Mouse (Mus musculus) intestine, postnatal 0 days (tissue): ENCODE results near the gene Ssbp1. TPM values are rescaled to one million over a fixed set of nuclear protein-coding genes. Genes with fewer than 3 reads are reported as not detected.

Source experiments
- ATAC-seq: fragments of 200-750 bp; cut with Nextera tagmentation; 2 replicates; pipeline ENCODE4 v1.8.0; 2017; ENCODE audit warnings: mild to moderate bottlenecking, moderate TSS enrichment, moderate library complexity
- H3K27ac ChIP-seq: fragments of 300-500 bp; sonication (generic); 2 replicates; pipeline ENCODE4 v1.5.1; 2014; ENCODE audit warnings: mild to moderate bottlenecking, low read depth, low read length, moderate library complexity
- H3K27me3 ChIP-seq: fragments of 300-500 bp; sonication (generic); replicated peaks from 2 replicates; pipeline ENCODE4 v1.6.1; 2014; ENCODE audit warnings: low read length, mixed read lengths; ENCODE audit not compliant: control insufficient read depth, insufficient read depth
- H3K36me3 ChIP-seq: fragments of 300-500 bp; sonication (generic); 2 replicates; pipeline ENCODE4 v1.6.1; 2014; ENCODE audit warnings: mild to moderate bottlenecking, moderate library complexity; ENCODE audit not compliant: control insufficient read depth, insufficient read depth
- H3K4me1 ChIP-seq: fragments of 300-500 bp; sonication (generic); replicated peaks from 2 replicates; pipeline ENCODE4 v1.6.1; 2014; ENCODE audit warnings: antibody characterized with exemption, low read length, mixed read lengths; ENCODE audit not compliant: control insufficient read depth, insufficient read depth
- H3K4me2 ChIP-seq: fragments of 300-500 bp; sonication (generic); replicated peaks from 2 replicates; pipeline ENCODE4 v1.6.1; 2014; ENCODE audit warnings: low read depth, mild to moderate bottlenecking, moderate library complexity
- H3K4me3 ChIP-seq: fragments of 300-500 bp; sonication (generic); 2 replicates; pipeline ENCODE4 v1.5.1; 2014; ENCODE audit warnings: low read depth, low read length
- H3K9ac ChIP-seq: fragments of 300-500 bp; sonication (generic); 2 replicates; pipeline ENCODE4 v1.6.1; 2014; ENCODE audit warnings: mild to moderate bottlenecking, low read depth, low read length
- H3K9me3 ChIP-seq: fragments of 300-500 bp; sonication (generic); 2 replicates; pipeline ENCODE4 v1.6.1; 2016; ENCODE audit warnings: mixed run types; ENCODE audit not compliant: control insufficient read depth
- CTCF ChIP-seq: sonication (generic); IDR thresholded peaks from 2 replicates; pipeline ENCODE4 v1.5.1; 2016; ENCODE audit warnings: low read depth, mild to moderate bottlenecking, control low read depth, antibody characterized with exemption, moderate library complexity
- WGBS: fragments of 180-500 bp; shearing (Covaris S2); extraction: QIAGEN DNeasy Blood & Tissue Kit; methylation state at CpG from one replicate; pipeline ENCODE4 v1.1.7; 2014; 5-methylcytosine and 5-hydroxymethylcytosine counted together
- polyA plus RNA-seq: library from polyadenylated mRNA; unstranded; fragments of >200 nt; fragmentation: Nextera tagmentation; extraction: Ambion mirVana; gene quantifications from 2 replicates; pipeline ENCODE4 v1.2.1, GENCODE M21; 2015

Gene Ssbp1
- polyA plus RNA-seq, 1 experiment from 2014 or later: 89.1 TPM

GRCm38 (mm10) chr6:40479705-40480104 is 8.6 kb downstream of the Ssbp1 start:
- peak; percentile 56 for TF ChIP-seq CTCF
- no peaks in the 10 kb centered on the region for H3K9me3 ChIP-seq
- ATAC-seq: no peak
- no peak overlapping the region for H3K27ac ChIP-seq
- no peak overlapping the region for H3K4me3 ChIP-seq
- H3K27me3 ChIP-seq: no peaks in the 10 kb centered on the region
- no peak overlapping the region for H3K9ac ChIP-seq
- no peak overlapping the region for H3K4me2 ChIP-seq
- peaks cover 70% of the 10 kb centered on the region for H3K36me3 ChIP-seq
- 38% methylated on average over 1 of the region's 1 CpGs for WGBS
- H3K4me1 ChIP-seq: no peaks in the 10 kb centered on the region

- Histone ChIP-seq H3K9ac (no peak overlapping the region), H3K4me2 (no peak overlapping the region), H3K4me3 (no peak overlapping the region), H3K4me1 (no peaks in the 10 kb centered on the region), H3K36me3 (peaks cover 49% of the 10 kb centered on the region), H3K27ac (no peak overlapping the region), H3K27me3 (no peaks in the 10 kb centered on the region), H3K9me3 (no peaks in the 10 kb centered on the region)
- ATAC-seq: no peak
- no peak for TF ChIP-seq CTCF
- WGBS: 93% methylated on average over 5 of the region's 5 CpGs
Measured at GRCm38 (mm10) chr6:40482318-40482717, 11.2 kb downstream of the Ssbp1 start.

DNA sequence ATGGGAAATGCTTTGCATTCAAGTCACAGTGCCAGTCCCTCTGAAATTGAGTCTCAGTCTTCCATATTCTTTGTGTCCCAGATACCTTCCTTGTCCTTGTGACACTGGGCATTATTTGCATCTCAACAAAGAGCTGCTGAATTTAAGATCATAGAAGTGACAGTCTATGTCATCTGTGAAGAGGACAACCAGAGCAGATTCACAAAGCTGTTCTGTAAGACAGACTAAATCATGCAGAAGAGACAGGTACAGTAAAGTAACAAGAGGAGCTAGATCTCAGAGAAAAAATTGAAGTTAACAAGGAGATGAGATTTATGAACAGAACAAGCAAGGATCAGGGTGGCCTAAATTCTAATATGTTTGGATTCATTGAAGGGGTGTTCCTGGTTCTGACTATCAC is 19.8 kb downstream of the Ssbp1 start, which contains the start of gene Tas2r137:
Gene Tas2r137, plus strand, starts transcription at position 301 of the 400 bp plus-strand sequence.
- Histone ChIP-seq H3K4me3 (no peak within 1 kb of the TSS), H3K36me3 (no peaks in the 10 kb centered on the region), H3K27ac (no peak within 1 kb of the TSS), H3K9ac (no peak within 1 kb of the TSS), H3K9me3 (no peaks in the 10 kb centered on the region), H3K4me1 (no peaks in the 10 kb centered on the region), H3K4me2 (no peak within 1 kb of the TSS), H3K27me3 (no peaks in the 10 kb centered on the region)
- TF ChIP-seq CTCF: no peak
- no peak for ATAC-seq

DNA sequence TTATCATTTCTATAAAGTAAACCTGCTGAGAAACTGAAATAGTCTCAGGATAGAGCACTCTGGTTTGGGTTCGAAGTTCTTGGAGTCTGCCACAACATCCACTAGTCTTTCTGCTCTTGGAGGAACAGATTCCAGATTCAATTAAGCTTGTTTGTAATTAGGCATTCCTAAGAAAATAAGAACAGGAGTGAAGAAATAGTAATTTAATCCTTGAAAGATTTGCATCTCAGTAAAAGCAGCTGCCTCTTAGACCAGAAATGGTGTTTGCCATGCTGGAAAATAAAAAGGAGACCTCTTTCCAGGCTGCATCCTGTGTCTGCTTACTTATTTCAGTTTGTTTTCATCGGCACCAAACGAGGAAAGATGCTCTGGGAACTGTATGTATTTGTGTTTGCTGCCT is 22.1 kb downstream of the Ssbp1 start, which contains the start of gene Tas2r108:
Gene Tas2r108, plus strand, starts transcription at position 301 of the 400 bp plus-strand sequence.
- TF ChIP-seq CTCF: no peak
- Histone ChIP-seq H3K9me3 (no peaks in the 10 kb centered on the region), H3K4me1 (no peaks in the 10 kb centered on the region), H3K4me2 (no peak within 1 kb of the TSS), H3K9ac (no peak within 1 kb of the TSS), H3K36me3 (no peaks in the 10 kb centered on the region), H3K4me3 (no peak within 1 kb of the TSS), H3K27me3 (no peaks in the 10 kb centered on the region), H3K27ac (no peak within 1 kb of the TSS)
- 83% methylated on average over 3 of the region's 3 CpGs for WGBS
- no peak for ATAC-seq

DNA sequence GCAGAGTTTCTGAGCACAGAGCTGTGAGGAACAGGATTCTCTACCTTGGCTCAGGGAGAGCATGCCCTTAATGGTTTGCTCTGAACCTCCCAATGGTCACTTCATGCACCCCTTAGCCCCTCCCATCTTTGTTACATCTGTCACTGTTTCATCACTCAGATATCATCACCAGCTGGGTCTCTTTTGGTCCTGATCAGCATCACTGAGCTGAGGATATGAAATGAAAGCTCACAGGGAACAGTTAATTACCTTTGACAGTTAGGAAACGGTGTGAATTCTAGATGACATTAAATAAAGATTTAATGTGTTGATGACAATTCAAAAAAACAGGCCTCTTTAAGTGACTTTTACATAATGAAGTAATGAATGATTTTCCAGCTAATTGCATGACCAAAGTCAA is 48.3 kb downstream of the Ssbp1 start, which contains the start of gene Prss37:
Gene Prss37, minus strand, starts transcription at position 101 of the 400 bp plus-strand sequence.
- H3K4me3 ChIP-seq: no peak within 1 kb of the TSS
- H3K27me3 ChIP-seq: no peaks in the 10 kb centered on the region
- no peaks in the 10 kb centered on the region for H3K4me1 ChIP-seq
- 90% methylated on average over 1 of the region's 1 CpGs for WGBS
- no peak within 1 kb of the TSS for H3K4me2 ChIP-seq
- H3K36me3 ChIP-seq: no peaks in the 10 kb centered on the region
- TF ChIP-seq CTCF: no peak
- no peak for ATAC-seq
- no peak within 1 kb of the TSS for H3K27ac ChIP-seq
- no peak within 1 kb of the TSS for H3K9ac ChIP-seq
- no peaks in the 10 kb centered on the region for H3K9me3 ChIP-seq

Other genes starting within 250 kb of the Ssbp1 start
- 10.0 and 10.9 TPM in 2 replicates for gene Agk, start 146.2 kb upstream of the Ssbp1 start, polyA plus RNA-seq
- 4.4 TPM in 2 replicates for gene E330009J07Rik, start 35.2 kb upstream of the Ssbp1 start, polyA plus RNA-seq
- gene Wee2, start 32.3 kb upstream of the Ssbp1 start, polyA plus RNA-seq: not detected in 2 replicates
- not detected in 2 replicates for gene Tas2r137, start 19.9 kb downstream of the Ssbp1 start, polyA plus RNA-seq
- gene Tas2r108, start 22.2 kb downstream of the Ssbp1 start, polyA plus RNA-seq: not detected in 2 replicates
- not detected in 2 replicates for gene Prss37, start 48.2 kb downstream of the Ssbp1 start, polyA plus RNA-seq
- gene Olfr461, start 83.7 kb downstream of the Ssbp1 start, polyA plus RNA-seq: not detected in 2 replicates
- not detected in 2 replicates for gene Olfr460, start 98.1 kb downstream of the Ssbp1 start, polyA plus RNA-seq
- gene Clec5a, start 114.5 kb downstream of the Ssbp1 start, polyA plus RNA-seq: 0.77 and 1.1 TPM in 2 replicates
- not detected in 2 replicates for gene Tas2r138, start 142.0 kb downstream of the Ssbp1 start, polyA plus RNA-seq
- 38.9 and 52.2 TPM in 2 replicates for gene Mgam, start 157.5 kb downstream of the Ssbp1 start, polyA plus RNA-seq